Mouse (Mus musculus) 3T3-L1 (cell line): ENCODE measurements around the gene 4833439L19Rik.
A peak's percentile ranks its signal among the peaks of the same experiment; 100 is the strongest.
"Not testable (repeated sequence)": the region's sequence is repeated elsewhere in the genome, so short reads cannot be mapped to it uniquely, and the experiment has no call there.

ENCODE experiments used
- DNase-seq: peaks from one replicate; pipeline ENCODE4 v3.0.0-alpha.2; 2015; ENCODE audit warnings: low read depth, low spot score

4833439L19Rik gene

DNA sequence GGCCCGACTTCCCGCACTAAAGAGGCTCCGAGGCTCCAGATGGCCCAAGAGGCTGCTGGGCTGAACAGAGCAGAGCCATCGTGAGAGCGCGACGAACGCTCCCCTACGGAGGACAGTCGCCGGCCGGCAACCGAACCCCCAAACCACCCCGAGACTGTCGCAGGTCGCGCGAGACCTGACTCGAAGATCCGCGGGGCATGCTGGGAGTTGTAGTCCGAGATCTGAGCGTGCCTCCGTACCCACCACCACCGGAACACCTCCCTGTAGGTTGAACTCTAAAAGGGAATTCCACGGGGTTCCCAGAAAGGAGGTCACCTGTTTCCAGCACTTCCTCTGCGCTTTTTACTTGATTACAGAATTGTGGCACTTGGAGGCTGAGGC lies at the start of gene 4833439L19Rik:
Gene 4833439L19Rik (minus strand): TSS at position 235 of the 381 bp plus-strand sequence.
- peak; percentile 90 for DNase-seq

GRCm38 (mm10) chr13:54613141-54613540 lies 47.9 kb upstream of the 4833439L19Rik start:
- not testable (repeated sequence) for DNase-seq

- DNase-seq: peak; percentile 58
Observed at GRCm38 (mm10) chr13:54610972-54611754, 45.9 kb upstream of the 4833439L19Rik start, which contains the start of gene Cltb. Cltb (minus strand) TSS chr13:54611344.

GRCm38 (mm10) chr13:54610613-54610971 lies 45.4 kb upstream of the 4833439L19Rik start:
- no peak for DNase-seq

DNA sequence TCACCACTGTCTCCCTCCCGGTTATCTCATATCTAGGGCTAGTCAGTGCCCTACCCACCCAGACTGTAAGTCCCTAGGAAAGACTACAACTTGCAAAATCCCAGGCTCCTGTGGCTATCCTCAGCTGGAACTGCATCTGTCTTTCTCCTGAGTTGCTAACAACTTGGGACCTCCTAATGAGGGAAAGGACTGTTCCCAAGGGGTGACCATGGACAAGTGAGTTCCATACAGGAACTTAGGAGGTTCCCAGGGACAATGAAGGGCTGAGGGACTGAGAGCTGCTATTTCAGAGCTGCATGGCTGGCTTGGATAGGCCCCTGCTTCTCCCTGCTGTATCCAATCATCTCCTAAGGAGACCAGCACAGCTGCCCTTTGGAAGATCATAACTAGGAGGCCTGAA lies 44.1 kb upstream of the 4833439L19Rik start:
- no peak for DNase-seq

DNA sequence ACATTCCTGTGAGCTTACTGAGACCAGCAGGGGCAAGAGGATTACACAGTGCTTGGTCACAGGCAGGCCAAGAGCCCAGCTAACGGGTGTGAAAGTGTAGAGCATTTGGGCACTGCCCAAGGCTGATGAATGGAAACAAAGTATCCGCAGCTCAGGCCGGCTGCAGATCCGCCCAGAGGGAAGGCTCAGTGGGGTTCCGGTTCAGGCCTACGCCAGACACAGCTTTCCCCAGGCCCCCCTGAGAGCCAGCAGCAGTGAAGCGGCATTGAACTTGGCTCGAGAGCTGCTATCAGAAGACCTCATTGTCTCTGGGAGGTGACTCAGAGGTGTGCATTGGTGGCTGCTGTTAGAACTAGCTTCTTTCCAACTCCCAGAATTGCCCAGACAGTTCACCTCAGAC lies 43.4 kb upstream of the 4833439L19Rik start:
- DNase-seq: peak; percentile 75

DNA sequence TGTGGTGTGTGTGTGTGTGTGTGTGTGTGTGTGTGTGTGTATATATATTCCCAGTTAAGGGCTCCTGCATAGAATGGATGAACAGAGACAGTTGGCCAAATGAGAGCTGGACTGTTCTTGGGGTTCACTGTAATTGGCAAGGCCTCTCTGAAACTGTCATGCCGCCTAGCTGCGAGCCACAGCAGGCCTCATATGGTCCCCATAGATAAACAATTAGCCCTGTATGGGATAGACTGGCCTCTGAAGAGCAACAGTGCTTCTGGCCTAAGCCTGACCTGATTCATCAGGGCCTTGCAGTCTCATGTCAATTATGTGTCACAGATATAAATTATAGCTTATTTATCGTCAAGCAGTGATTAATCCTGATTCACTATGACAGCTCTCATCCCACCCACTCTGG lies 42.8 kb upstream of the 4833439L19Rik start:
- DNase-seq: no peak

GRCm38 (mm10) chr13:54607204-54607603 lies 42.0 kb upstream of the 4833439L19Rik start:
- no peak for DNase-seq

DNA sequence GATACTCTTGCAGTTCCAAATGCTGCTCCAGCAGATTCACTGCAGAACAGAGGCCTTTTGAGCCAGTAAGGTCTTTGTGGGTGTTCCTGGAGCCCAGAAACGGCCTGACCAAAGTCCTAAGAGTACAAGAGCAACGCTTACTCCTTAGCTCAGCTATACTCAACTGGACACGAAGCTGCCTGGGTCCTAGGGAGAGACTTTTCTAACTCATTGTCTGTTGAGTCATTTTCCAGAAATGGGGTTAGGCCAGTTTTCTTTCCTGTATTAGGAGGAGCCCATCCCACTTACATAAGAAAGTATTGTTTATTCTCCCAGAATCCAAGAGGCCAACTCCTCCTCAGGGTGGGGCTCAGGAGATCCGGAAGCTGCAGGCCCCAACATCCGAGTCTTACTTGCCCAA lies 40.2 kb upstream of the 4833439L19Rik start:
- DNase-seq: peak; percentile 48

DNA sequence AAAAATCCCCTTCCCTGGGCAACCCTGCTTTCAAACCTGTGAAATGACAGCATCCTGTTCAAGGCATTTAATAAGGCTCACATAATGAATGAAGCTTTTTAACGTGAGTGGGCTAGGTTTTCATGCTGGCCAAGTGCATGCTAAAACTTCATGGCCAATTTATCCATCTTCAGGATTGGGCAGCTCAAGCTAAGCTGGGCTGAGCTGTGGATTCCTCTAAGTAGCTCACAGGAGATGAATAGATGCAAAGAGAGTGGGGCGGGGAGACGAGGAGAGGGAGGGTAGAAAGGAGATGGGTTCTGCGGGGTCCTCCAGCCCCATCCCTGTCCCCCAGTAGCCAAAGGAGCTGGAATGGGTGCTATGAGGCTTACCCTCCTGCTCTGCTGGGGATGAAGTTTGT lies 39.0 kb upstream of the 4833439L19Rik start:
- no peak for DNase-seq

DNA sequence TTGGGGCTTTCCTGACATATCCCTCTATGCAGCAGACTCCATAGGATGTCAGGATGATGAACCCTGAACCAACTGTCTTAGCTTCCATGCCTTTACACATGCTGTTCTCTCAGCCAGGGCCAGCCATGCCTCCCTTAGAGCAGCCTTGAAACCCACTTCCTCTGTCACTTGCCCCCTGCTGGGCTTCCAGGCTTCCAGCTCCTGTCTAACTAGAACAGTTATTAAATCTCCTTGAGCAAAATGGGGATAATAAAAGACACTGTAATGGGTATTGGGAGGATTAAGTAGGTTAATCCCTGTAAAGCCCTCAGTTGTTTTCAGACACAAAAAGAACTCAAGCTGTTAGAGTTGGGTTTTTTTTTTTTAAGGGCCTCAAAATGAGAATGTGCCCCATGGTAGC lies 38.3 kb upstream of the 4833439L19Rik start:
- DNase-seq: no peak

- DNase-seq: no peak
Observed at GRCm38 (mm10) chr13:54602639-54603111, 37.4 kb upstream of the 4833439L19Rik start.

DNA sequence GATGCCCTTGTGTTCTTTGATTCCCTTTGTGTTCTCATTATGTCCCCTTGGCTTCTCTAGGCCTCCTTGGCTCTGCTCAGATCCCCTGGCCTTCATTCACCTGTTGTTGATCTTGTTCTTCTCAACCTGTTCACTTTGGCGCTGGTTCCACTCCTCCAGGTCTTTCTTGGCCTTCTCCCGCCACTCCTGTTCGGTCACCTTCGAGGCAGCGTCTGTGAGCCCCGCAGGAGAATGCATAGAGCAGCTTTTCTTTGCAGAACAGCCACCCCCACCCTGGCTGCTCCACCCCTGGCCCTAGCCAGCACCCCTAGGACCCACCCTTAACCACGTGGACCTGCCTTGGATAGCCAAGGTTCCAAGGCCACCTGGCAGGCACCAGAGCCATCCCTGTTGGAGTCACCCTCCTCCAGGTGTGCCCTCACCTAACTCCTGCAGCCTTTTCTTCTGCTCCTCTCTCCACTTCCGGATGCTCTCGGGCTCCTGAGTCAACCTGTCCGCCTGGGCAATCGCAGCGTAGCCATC lies 33.4 kb upstream of the 4833439L19Rik start:
- no peak for DNase-seq

DNA sequence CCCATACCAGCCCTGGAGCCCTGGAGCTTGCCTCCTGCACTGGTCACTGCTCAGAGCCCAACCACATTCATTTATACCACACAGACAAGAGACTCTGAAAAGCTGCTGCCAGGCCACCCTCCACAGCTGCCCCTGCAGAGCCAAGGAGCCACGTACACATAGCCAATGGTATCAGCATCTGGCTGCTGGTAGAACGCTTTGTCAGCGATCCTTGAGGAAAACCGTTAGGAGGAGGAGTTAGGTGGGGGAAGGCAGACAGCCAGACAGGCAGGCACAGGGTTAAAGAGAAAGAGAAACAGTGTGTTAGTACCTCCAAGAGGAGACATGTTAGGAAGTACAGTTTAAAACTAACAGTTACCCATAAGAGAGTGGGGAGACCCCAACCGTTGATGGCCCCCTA lies 31.6 kb upstream of the 4833439L19Rik start:
- DNase-seq: no peak

GRCm38 (mm10) chr13:54596107-54596690 lies 31.0 kb upstream of the 4833439L19Rik start:
- peak; percentile 34 for DNase-seq

DNA sequence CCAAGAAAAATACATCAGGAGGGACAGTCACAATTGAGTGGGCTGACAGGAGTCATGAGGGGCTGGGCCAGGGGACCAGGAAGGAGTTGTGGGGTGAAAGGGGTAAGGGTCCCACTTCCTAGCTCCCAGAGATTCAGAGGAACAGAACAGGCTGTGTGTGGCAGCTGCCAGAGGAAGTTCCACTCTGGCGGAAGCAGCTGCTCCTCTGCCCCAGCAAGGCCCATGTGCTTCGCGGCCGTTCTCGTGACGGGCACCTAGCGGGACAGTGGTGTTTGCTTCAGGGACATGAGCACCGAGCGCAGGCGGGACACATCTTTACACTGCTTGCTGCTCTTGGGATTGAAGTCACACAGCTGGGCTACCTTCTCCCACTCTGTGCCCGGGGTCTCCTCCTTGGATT lies 28.4 kb upstream of the 4833439L19Rik start:
- DNase-seq: no peak

DNA sequence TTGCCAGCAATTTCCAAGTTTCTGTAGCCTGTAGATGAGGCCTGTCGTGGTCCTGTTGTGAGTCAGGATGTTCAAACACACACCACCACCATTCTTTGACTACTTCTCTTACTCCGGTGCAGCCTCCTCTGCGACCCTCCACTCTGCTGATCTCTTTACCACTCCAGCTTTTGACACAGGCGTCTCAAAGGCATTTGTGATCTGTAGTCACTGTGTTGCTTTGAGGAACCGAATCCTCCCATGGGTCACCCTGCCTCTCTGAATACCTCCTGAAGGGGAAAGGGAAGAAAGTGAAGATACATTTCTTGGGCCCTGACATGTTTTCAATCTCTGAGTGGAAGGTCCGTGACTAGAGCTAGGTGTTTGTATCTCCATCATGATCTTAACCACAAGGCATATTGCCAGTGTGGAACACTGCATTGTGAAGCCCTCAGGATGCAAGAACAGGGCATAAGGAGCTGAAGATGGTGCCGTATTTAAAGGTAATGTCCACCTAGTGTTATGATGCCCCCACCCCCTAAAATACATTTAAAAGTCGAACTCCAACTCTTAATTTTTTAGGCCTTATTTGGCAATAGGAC lies 26.6 kb upstream of the 4833439L19Rik start:
- no peak for DNase-seq

GRCm38 (mm10) chr13:54589996-54590951 lies 25.0 kb upstream of the 4833439L19Rik start, which contains the start of the genes Nop16 and Higd2a:
Nop16 (minus strand) TSS chr13:54590090.
Higd2a (plus strand) TSS chr13:54590207.
- peak; percentile 99 for DNase-seq

GRCm38 (mm10) chr13:54589414-54589995 lies 24.3 kb upstream of the 4833439L19Rik start:
- no peak for DNase-seq

- no peak for DNase-seq
Observed at GRCm38 (mm10) chr13:54585831-54586230, 20.6 kb upstream of the 4833439L19Rik start.

DNA sequence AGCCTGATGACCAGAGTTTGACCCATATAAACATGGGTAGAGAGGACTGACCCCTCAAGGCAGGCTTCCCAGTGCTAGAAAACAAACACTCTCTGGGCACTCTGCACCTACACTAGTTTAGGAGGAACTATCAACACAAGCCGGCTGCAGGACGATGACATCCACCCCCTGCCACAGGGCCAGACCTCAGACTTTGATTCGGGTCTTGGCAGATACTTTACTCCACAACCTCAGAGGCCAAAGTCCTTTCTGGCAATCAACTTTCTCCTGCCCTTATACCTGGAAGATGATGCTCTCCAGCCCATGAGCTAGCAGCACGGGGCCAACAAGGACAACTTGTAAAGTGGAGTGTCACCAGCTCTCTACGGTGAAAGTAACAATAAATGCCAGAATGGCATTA lies 17.6 kb upstream of the 4833439L19Rik start:
- no peak for DNase-seq
